Mouse (Mus musculus) liver, adult 2 months (tissue): ENCODE measurements around the gene Dcst2. TPM values are rescaled to one million over a fixed set of nuclear protein-coding genes. Genes with fewer than 3 reads are reported as not detected.

ENCODE experiments used
- DNase-seq: peaks from one replicate; pipeline ENCODE4 v3.0.0-alpha.2; 2011; ENCODE audit warnings: low read depth, low spot score; ENCODE audit errors: extremely low read depth
- H3K27ac ChIP-seq: fragments of 200-500 bp; replicated peaks from 2 replicates; pipeline ENCODE4 v1.5.1; 2012; ENCODE audit warnings: low read depth, mild to moderate bottlenecking, control low read depth, inconsistent platforms, low read length; ENCODE audit not compliant: insufficient read depth
- H3K27me3 ChIP-seq: fragments of 200-500 bp; 2 replicates; pipeline ENCODE4 v1.6.1; 2012; ENCODE audit warnings: mild to moderate bottlenecking, moderate library complexity, low read length, inconsistent platforms; ENCODE audit not compliant: control insufficient read depth, insufficient read depth
- H3K36me3 ChIP-seq: fragments of 200-500 bp; 2 replicates; pipeline ENCODE4 v1.6.1; 2012; ENCODE audit warnings: low read length, inconsistent platforms; ENCODE audit not compliant: control insufficient read depth, insufficient read depth
- H3K4me1 ChIP-seq: fragments of 200-500 bp; 2 replicates; pipeline ENCODE4 v1.6.1; 2011; ENCODE audit warnings: low read length; ENCODE audit not compliant: control insufficient read depth, insufficient read depth
- H3K4me3 ChIP-seq: fragments of 200-500 bp; 2 replicates; pipeline ENCODE4 v1.5.1; 2011; ENCODE audit warnings: low read depth, mild to moderate bottlenecking, control low read depth, low read length, moderate library complexity; ENCODE audit not compliant: insufficient read depth
- H3K79me2 ChIP-seq: fragments of 200-500 bp; 2 replicates; pipeline ENCODE4 v1.6.1; 2012; ENCODE audit warnings: inconsistent platforms, mild to moderate bottlenecking, low read length, moderate library complexity; ENCODE audit not compliant: control insufficient read depth, insufficient read depth
- H3K9ac ChIP-seq: fragments of 200-500 bp; 2 replicates; pipeline ENCODE4 v1.6.1; 2012; ENCODE audit warnings: low read depth, mild to moderate bottlenecking, control low read depth, inconsistent platforms, low read length
- CTCF ChIP-seq: fragments of 200-500 bp; IDR thresholded peaks from 2 replicates; pipeline ENCODE4 v1.5.1; 2011; ENCODE audit warnings: low read depth, low read length, control low read depth
- POLR2A ChIP-seq: fragments of 200-500 bp; IDR thresholded peaks from 2 replicates; pipeline ENCODE4 v1.6.1; 2011; ENCODE audit warnings: low read length, control low read depth; ENCODE audit not compliant: insufficient read depth; ENCODE audit errors: extremely low read depth
- WGBS: fragments of 180-500 bp; shearing (Covaris S2); methylation state at CpG from one replicate; pipeline ENCODE4 v1.1.7; 2018; 5-methylcytosine and 5-hydroxymethylcytosine counted together
- polyA plus RNA-seq: library from polyadenylated mRNA; depleted of rRNA; stranded (reverse); fragments of >200 nt; gene quantifications from 2 replicates; pipeline ENCODE4 v1.2.3, GENCODE M21; 2012
- total RNA-seq: library from RNA; depleted of rRNA; stranded (reverse); fragments of >200 nt; gene quantifications from 2 replicates; pipeline ENCODE4 v1.2.3, GENCODE M21; 2014

Gene Dcst2
- total and polyA plus RNA-seq, 2 experiments = not detected

DNA sequence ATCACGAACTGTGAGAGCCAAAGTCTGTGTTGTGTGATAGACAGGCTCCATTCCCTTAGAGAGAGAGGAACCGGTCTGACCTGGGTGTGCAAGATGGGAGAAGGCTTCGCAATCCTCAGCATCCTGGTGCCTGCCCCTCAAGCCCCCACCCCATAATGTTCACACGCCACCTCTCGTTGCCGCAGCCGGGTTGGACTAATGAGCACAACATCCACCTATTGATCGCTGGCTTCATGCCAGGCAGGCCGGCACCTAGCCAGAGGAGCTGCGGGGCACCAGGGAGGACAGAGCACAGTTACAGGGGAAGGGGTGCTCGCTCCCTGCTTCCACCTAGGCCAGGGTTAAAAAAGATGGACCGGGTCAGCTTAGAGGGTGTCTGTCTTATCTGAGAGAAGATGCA is 29.3 kb upstream of the Dcst2 start:
- Histone ChIP-seq H3K27me3 (0 out of 2 replicates have a peak, but pooled peaks cover 2% of the 10 kb centered on the region), H3K79me2 (no peaks in the 10 kb centered on the region), H3K4me3 (no peak overlapping the region), H3K27ac (no peak overlapping the region), H3K4me1 (peaks cover 2% of the 10 kb centered on the region; the same call in 1 of the 2 replicates), H3K9ac (no peak overlapping the region), H3K36me3 (no peaks in the 10 kb centered on the region)
- WGBS = 22% methylated on average over 12 of the region's 12 CpGs
- TF ChIP-seq POLR2A = no peak
- TF ChIP-seq CTCF = no peak
- no peak for DNase-seq

DNA sequence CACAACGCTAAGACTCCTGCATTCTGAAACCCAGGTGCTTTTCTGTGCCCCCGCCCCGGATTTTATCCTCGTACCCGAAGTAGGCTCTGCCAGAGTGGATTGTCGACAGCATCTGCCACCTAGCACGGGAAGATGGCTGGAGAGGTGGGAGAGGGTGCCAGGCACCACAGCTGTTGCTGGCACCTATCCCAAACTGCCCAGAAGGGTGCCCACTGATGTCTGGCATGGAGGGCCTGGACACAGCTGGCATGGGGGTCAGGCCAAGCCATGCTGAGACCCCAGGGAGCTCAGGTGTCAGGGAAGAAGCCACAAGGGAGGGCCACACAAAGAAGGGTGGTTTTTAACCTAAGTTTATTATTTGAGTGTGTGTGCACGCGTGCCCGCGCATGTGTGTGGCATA is 28.7 kb upstream of the Dcst2 start:
- no peak overlapping the region for H3K27ac ChIP-seq
- no peaks in the 10 kb centered on the region for H3K36me3 ChIP-seq
- H3K4me1 ChIP-seq = peaks cover 4% of the 10 kb centered on the region; the same call in 1 of the 2 replicates
- H3K9ac ChIP-seq = no peak overlapping the region
- 0 out of 2 replicates have a peak, but pooled peaks cover 2% of the 10 kb centered on the region for H3K27me3 ChIP-seq
- no peak for DNase-seq
- TF ChIP-seq CTCF = no peak
- TF ChIP-seq POLR2A = no peak
- no peaks in the 10 kb centered on the region for H3K79me2 ChIP-seq
- no peak overlapping the region for H3K4me3 ChIP-seq
- 78% methylated on average over 11 of the region's 11 CpGs for WGBS

DNA sequence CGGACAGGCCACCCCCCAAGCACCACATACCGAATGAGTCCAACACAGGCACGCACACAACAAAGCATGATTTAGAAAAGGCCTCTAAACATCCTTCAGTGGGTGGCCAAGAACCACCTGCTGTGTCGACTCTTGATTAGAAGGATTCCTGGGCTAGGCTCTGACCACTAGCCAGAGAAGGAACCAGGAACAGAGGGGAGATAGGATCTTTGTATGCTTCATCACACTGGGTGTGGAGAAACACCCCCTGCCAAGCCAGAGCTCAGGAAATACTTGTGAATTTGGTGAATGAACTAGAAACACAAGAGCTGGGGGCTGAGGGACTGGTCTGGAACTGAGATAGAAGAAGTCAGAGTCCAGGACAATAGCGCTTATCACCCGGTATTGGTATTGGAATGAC is 25.2 kb upstream of the Dcst2 start:
- no peak overlapping the region for H3K9ac ChIP-seq

DNA sequence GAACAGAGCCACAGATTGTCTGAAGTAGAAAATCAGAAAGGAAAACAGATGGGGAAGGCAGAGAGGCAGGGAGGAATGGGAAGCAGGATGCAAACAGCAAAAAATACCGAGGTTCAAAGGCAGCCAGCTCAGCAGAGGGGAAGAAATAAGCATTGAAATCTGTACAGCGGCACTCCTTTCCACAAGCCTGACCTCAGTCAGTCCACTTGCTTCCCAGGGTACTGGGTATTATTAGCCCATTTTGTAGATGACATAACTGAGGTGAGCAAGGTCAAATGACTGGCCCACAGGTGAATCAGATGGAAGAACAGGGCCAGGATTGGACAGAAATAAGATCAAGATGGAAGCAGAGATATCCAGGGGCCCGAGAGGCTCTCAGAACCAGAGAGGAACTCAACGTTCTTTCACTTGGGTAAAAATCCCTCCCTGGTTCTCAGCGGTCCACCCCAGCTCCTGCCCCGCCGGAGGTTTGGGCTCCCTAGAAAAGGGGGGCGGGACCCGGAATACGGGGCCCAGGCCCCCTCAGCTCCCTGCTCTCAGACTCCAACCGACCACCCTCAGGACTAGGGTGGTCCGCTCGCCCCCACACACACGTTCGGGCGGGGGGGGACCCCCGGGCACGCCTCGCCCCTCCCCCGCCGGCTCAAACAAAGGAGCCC is 24.6 kb upstream of the Dcst2 start:
- TF ChIP-seq POLR2A = no peak
- no peak for TF ChIP-seq CTCF
- H3K27ac ChIP-seq = no peak overlapping the region
- 0 out of 2 replicates have a peak, but pooled peaks cover 2% of the 10 kb centered on the region for H3K27me3 ChIP-seq
- H3K4me1 ChIP-seq = peaks cover 7% of the 10 kb centered on the region; the same call in 1 of the 2 replicates
- H3K4me3 ChIP-seq = peak overlapping the region; percentile 66; the same call in 1 of the 2 replicates
- no peak for DNase-seq
- no peaks in the 10 kb centered on the region for H3K36me3 ChIP-seq
- WGBS = 14% methylated on average over 20 of the region's 21 CpGs
- peak overlapping the region; percentile 72; the same call in 1 of the 2 replicates for H3K9ac ChIP-seq
- no peaks in the 10 kb centered on the region for H3K79me2 ChIP-seq

More for the DNA sequence above, 25.2 kb upstream of the Dcst2 start:
- Histone ChIP-seq H3K4me1 (peaks cover 7% of the 10 kb centered on the region; the same call in 1 of the 2 replicates), H3K79me2 (no peaks in the 10 kb centered on the region), H3K36me3 (no peaks in the 10 kb centered on the region), H3K27ac (no peak overlapping the region), H3K4me3 (no peak overlapping the region), H3K27me3 (0 out of 2 replicates have a peak, but pooled peaks cover 2% of the 10 kb centered on the region)
- no peak for TF ChIP-seq CTCF
- TF ChIP-seq POLR2A = no peak
- 82% methylated on average over 6 of the region's 6 CpGs for WGBS
- no peak for DNase-seq

DNA sequence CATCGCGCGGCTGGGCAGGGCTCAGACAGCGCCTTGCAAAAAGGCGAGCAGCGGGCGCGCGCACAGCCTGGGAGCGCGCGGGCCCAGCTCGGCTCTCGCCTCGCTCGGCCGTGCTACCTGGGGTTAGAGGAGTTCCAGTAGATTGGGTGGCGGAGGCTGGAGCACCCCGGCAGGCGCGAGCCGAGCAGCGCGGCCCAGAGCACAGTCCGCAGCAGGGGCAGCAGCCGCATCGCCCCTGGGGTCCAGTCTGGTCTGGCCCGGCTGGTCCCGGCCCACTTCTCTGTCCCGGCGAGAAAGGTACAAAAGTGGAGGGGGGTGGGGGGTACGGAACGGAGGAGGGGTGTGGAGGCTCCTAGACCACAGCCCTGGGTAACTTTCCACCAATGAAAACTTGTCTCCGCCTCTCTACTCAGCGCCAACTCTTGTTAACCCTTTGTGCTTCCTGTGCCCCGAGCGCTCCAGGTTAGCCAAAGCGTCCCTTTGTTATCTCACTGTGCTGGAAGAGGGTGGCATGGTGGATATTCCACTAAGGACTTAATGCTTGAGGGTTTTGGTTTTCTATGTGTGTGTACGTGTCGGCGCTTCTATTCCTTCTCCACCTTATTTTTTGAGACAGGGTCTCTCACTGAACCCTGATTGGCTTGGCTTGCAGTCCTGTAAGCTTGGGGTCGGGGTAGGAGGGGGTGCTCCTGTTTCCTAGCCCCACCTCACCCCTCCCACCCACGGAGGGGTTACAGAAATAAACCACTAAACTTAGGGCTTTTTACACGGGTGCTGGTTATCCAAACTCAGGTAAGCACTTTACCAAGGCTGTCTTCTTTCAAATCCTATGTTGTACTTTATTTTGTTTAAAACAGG is 23.8 kb upstream of the Dcst2 start, which contains the start of gene Efna4:
Efna4 (minus strand) TSS at position 308 of the 858 bp plus-strand sequence.
- peaks cover 5% of the 10 kb centered on the region; the same call in 1 of the 2 replicates for H3K4me1 ChIP-seq
- 0 out of 2 replicates have a peak, but pooled peaks cover 2% of the 10 kb centered on the region for H3K27me3 ChIP-seq
- H3K27ac ChIP-seq = no peak within 1 kb of the TSS
- no peaks in the 10 kb centered on the region for H3K79me2 ChIP-seq
- H3K9ac ChIP-seq = peak within 1 kb of the TSS; percentile 72
- 3% methylated on average over 44 of the region's 44 CpGs for WGBS
- peak within 1 kb of the TSS; percentile 66 for H3K4me3 ChIP-seq
- no peak for DNase-seq
- H3K36me3 ChIP-seq = no peaks in the 10 kb centered on the region
- TF ChIP-seq POLR2A (no peak), CTCF (no peak)
